ENCODE assay signal across 9 mouse cellular contexts in the genomic region with DNA sequence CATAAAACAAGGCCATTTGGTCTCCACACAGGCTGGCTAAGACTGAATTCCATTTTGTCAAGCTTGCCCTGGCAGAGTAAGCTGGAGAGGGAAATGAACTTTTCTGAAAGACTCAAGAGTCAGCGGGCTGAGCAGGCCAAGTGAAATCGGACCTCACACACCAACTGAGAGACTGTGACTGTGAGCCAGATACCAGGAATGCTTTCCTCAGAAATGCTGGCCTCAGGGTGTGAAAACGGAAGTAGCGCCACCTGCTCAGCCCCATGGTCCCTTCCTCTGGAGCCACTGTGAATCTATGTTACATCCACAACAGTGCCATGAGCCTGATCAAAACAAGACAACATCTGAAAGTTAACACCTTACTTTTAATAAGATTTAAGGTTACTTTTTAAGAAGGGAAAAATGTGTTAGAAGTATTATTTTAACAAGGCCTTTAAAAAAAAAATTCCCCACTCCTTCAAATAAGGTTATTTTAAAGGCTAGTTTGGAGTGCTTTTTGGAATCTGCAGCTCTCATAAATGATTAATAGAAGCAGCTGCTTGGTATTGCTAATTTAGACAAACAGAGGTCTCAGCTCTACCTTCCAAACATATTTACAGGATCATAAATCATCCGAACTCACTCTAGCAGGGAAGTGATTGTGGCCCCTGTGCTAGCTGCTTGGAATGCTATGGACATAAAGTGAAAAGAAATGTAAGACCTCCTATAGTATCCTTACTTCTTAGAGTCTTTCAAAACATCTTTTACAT. TPM values are rescaled to one million over a fixed set of nuclear protein-coding genes. Genes with fewer than 3 reads are reported as not detected.
DNase-seq lines count a peak whose midpoint lies in the region; TF ChIP-seq lines count a peak whose summit lies in the region.
"Had no signal": no experiment of that assay in that cellular context is flagged by ENCODE, and none has a peak within 500 bp of the region (broad histone marks: within the 10 kb centered on the region; RNA-seq: fewer than 3 reads in every experiment).

No protein-coding gene starts in this region.

- peak; percentile 8; the same call in 1 of the 2 replicates for TF ChIP-seq CTCF in gastrocnemius, adult 2 months (IDR thresholded peaks at IDR 0.05)

- peak overlapping the region; percentile 95 for H3K27ac ChIP-seq in gastrocnemius, adult 2 months
- H3K27ac ChIP-seq: embryonic facial prominence, embryonic 13.5 days had no signal

- no peak overlapping the region for H3K4me3 ChIP-seq in gastrocnemius, adult 2 months
- H3K4me3 ChIP-seq: embryonic facial prominence, embryonic 13.5 days had no signal

- intact Hi-C loops in gastrocnemius, adult 2 months (cut with DNase I) = no loop called here

- peak; percentile 19 to 34 for DNase-seq in heart, adult 18-20 months
- no peak for DNase-seq in heart, adult 8-10 months (ENCODE audit: low spot score)
- peak; percentile 35 for DNase-seq in ZHBTc4 (ENCODE audit: low read depth, low spot score)
- peak; percentile 81 for DNase-seq in gastrocnemius, adult 2 months
- DNase-seq in kidney, postnatal 14 days = peak; percentile 68
- no peak for DNase-seq in thymus, postnatal 25 days
- no peak for DNase-seq in right cerebral cortex, postnatal 36 days (ENCODE audit: low spot score in 2 of 2)
- DNase-seq in thymus, postnatal 4 days = no peak

RNA-seq across cellular contexts. Expression of a gene that starts 2.1 kb away (rescaled TPM):
- 10 to 100 TPM; 32.2 to 33.3 TPM for total RNA-seq in heart, adult 18-20 months (2021)
- 10 to 100 TPM; 34.5 to 47.1 (median 36.8) TPM for total RNA-seq in heart, adult 8-10 months (2022)
- total RNA-seq in gastrocnemius, adult 2 months (2021) = 10 to 100 TPM; 14.2 to 20.9 TPM

Comparison
In these comparisons a context has a peak if more than half of its experiments do, and no peak if none do; other contexts are left out.
1. DNase-seq: peak in heart, adult 18-20 months (2 of 2), ZHBTc4 (single experiment), gastrocnemius, adult 2 months (single experiment) and kidney, postnatal 14 days (single experiment); none in heart, adult 8-10 months (single experiment), thymus, postnatal 25 days (single experiment), right cerebral cortex, postnatal 36 days (0 of 2) and thymus, postnatal 4 days (single experiment).